Mouse (Mus musculus): Measurements from ENCODE around the gene Ahr.

DNA sequence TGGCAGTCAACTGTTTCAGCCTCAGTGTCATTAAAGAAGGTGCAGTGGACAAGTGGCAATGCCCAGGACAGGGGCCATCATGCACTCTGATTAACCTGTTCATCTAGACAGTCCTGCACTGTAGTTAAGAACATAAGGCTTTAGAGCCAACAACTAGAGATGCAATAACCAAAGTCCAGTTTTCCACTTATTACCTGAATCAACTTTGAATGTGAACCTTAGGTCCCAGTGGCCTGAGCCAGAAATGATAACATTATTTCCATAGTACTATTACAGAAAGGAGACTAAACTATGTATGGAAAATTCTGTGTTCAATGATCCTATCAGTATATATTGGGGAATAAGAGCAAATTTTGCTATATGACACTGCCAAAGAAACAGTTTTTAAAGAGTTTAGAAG lies 4.3 kb downstream of the Ahr start:
- TF ChIP-seq CTCF (IDR thresholded peaks at IDR 0.05; ENCODE audit: borderline replicate concordance, insufficient read depth, low read depth, low read length) (no peak), POLR2A (IDR thresholded peaks at IDR 0.05; ENCODE audit: borderline replicate concordance, insufficient read depth, low read length) (no peak)
